Mouse (Mus musculus): ENCODE measurements around the gene Aldh8a1. TPM values are rescaled to one million over a fixed set of nuclear protein-coding genes. Genes with fewer than 3 reads are reported as not detected.

Aldh8a1 gene
- polyA plus RNA-seq, 1 experiment from 2014 or later, result 0.10 TPM

DNA sequence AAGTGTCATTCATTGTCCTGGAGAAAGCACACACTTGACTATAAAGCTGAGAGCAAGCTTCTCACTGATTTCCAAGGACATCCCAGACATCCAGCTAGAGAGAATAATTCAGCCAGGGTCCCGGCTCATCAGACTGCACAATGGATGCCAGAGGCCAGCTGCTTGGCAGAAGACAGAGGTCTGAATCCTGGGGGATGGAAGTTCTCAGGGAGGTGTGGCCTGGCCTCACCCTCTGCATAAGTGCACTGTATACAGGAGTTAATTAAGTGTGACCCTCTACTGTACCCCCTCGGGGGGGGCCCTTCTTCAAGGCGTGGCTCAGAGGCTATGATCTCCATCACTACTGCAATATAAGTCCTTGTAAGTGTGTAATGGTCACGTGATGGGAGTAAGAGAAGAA, 24.2 kb downstream of the Aldh8a1 start:
- ATAC-seq (ENCODE audit: low FRiP score, low read depth), result no peak
- 68% methylated on average over 4 of the region's 4 CpGs for WGBS

DNA sequence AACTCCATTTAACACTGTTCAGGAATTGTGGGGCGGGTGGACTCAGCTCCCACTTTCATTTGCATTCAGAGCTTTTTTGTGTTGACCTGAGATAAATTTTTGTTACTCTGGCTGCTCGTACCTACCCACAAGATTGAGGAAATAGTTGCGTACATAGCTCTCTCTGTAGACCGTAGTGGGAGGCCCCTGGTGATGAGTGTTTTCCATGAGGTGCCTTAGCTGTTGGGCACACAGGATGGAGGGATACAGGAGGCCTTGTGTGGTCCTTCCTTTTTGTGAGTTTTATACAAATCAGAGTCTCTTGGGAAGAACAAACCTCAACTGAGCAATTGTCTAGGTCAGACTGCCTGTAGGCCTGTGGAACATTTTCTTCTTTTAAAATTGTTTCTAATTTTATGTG, 27.7 kb downstream of the Aldh8a1 start:
- H3K4me2 ChIP-seq (replicated peaks), result no peak overlapping the region
- WGBS, result 88% methylated on average over 4 of the region's 4 CpGs
- no peaks in the 10 kb centered on the region for H3K36me3 ChIP-seq
- no peaks in the 10 kb centered on the region for H3K27me3 ChIP-seq (replicated peaks)
- no peak for ATAC-seq (ENCODE audit: low FRiP score, low read depth)
- no peak overlapping the region for H3K4me3 ChIP-seq
- H3K9ac ChIP-seq, result no peak overlapping the region
- no peak overlapping the region for H3K27ac ChIP-seq
- H3K4me1 ChIP-seq, result no peaks in the 10 kb centered on the region
- no peaks in the 10 kb centered on the region for H3K9me3 ChIP-seq

More for the DNA sequence above, 24.2 kb downstream of the Aldh8a1 start:
- no peak overlapping the region for H3K9ac ChIP-seq
- no peak overlapping the region for H3K27ac ChIP-seq
- no peaks in the 10 kb centered on the region for H3K9me3 ChIP-seq
- H3K4me3 ChIP-seq, result no peak overlapping the region
- no peaks in the 10 kb centered on the region for H3K27me3 ChIP-seq (replicated peaks)
- no peaks in the 10 kb centered on the region for H3K36me3 ChIP-seq
- H3K4me2 ChIP-seq (replicated peaks), result no peak overlapping the region
- no peaks in the 10 kb centered on the region for H3K4me1 ChIP-seq

DNA sequence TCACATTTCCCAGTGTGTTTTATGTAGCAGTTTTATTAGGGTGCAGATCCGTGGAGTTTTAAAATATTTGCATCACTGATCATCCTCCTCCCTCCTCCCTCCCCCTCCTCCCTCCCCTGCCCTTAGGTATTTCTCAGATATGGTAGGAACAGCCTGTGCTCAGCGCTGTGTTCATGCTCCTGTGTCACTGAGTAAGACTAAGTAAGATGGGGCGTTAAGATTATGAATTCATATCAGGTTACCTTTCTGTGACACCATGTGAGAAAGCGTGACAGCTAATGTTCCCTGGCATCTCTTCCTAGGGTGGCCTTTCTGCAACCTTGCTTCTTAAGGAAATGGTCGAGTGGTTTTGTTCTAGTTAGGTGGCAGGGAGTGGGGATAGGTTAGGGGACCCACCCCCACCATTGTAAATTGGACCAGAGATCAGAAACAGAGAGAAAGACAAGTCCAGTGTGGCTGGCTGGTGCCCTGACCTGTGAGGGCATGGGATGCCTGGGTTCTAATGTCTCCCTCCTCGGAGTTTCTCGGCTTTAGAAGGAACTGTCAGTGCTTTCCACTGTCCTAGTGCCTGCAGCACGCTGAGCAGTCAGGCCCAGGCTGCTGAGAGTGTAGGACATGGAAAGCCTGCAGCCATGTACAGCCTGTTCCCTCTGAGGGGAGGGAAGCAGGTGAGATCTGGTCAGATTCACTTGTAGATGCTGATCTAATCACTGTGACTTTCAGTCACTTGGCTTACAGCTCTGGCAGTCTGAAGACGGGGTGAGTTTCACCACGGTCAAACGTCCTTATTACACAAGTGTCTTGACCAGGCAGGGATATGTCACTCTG, 28.8 kb downstream of the Aldh8a1 start:
- WGBS, result 85% methylated on average over 11 of the region's 11 CpGs
- no peak overlapping the region for H3K4me3 ChIP-seq
- H3K27ac ChIP-seq, result no peak overlapping the region
- H3K9ac ChIP-seq, result no peak overlapping the region
- no peaks in the 10 kb centered on the region for H3K36me3 ChIP-seq
- H3K9me3 ChIP-seq, result no peaks in the 10 kb centered on the region
- no peak overlapping the region for H3K4me2 ChIP-seq (replicated peaks)
- no peaks in the 10 kb centered on the region for H3K4me1 ChIP-seq
- no peak for ATAC-seq (ENCODE audit: low FRiP score, low read depth)
- H3K27me3 ChIP-seq (replicated peaks), result no peaks in the 10 kb centered on the region

DNA sequence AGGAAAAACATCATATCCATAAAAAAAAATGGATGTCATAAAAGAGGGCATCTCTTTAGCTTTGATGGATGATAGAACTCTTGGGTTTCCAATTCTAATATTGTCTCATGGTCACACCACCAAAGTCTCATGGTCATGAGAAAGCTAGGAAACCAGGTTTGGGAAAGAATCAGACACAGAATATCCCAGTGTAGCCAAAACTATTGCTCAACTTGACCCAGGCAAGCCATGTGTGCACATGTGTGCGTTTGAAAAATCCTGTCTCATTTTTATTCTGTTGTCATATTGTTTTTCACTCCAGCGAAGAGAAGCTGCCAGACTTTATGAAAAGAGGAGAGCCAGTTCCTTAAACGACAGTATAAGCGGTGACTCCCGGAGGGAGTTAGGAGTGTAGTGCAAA, 33.6 kb downstream of the Aldh8a1 start:
- no peak for ATAC-seq (ENCODE audit: low FRiP score, low read depth)
- Histone ChIP-seq H3K4me1 (no peaks in the 10 kb centered on the region), H3K9me3 (no peaks in the 10 kb centered on the region), H3K9ac (no peak overlapping the region), H3K4me2 (replicated peaks) (no peak overlapping the region), H3K27me3 (replicated peaks) (no peaks in the 10 kb centered on the region), H3K36me3 (no peaks in the 10 kb centered on the region), H3K4me3 (no peak overlapping the region), H3K27ac (no peak overlapping the region)
- WGBS, result 86% methylated on average over 5 of the region's 5 CpGs

DNA sequence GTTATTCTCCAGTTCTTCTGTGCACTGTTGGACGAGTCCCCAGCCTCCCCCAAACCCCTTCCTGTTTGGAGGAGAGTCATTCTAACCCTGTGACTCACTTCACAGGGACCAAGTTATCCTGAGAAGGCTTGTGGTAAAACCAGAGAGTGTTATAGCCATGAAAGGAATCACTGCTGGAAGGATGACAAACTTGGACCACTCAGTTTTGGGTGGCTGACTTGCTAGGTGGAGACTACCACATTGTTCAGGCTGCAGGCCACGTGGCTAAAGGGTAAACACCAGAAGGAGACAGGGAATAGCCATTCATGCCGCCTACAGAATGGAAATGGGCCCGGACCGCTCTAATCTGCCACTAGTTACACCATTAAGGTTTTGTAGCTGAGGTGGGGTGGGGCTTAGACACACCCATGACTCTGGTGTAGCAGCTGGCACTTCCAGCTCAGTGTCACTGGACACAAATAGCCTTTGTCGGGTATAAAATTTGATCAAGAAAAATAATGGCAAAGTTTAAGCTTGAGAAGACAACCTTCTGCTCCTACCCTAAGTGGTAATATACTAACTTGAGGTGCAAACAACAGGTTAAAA, 34.6 kb downstream of the Aldh8a1 start:
- Histone ChIP-seq H3K4me3 (no peak overlapping the region), H3K36me3 (no peaks in the 10 kb centered on the region), H3K9me3 (no peaks in the 10 kb centered on the region), H3K9ac (no peak overlapping the region), H3K27ac (no peak overlapping the region), H3K4me2 (replicated peaks) (no peak overlapping the region), H3K4me1 (no peaks in the 10 kb centered on the region), H3K27me3 (replicated peaks) (no peaks in the 10 kb centered on the region)
- 74% methylated on average over 6 of the region's 6 CpGs for WGBS
- no peak for ATAC-seq (ENCODE audit: low FRiP score, low read depth)

DNA sequence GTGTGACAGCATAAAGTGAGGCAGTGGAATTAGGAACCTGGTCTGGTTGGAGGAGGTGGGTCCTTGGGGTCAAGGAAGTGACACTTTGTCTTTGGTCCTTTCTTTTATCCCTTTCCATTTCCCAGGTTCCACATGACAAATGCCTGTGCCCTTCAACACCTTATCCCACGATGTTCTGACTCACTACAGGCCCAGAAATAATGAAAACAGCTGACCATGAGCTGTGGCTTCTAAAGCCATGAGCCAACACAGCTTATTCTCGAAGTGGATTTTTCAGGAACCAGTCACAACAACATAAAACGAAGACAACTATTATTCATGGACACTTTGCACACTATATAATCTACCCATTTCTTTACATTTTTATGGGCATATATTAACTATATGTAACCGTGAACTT, 37.9 kb downstream of the Aldh8a1 start:
- 79% methylated on average over 4 of the region's 4 CpGs for WGBS
- ATAC-seq (ENCODE audit: low FRiP score, low read depth), result no peak

DNA sequence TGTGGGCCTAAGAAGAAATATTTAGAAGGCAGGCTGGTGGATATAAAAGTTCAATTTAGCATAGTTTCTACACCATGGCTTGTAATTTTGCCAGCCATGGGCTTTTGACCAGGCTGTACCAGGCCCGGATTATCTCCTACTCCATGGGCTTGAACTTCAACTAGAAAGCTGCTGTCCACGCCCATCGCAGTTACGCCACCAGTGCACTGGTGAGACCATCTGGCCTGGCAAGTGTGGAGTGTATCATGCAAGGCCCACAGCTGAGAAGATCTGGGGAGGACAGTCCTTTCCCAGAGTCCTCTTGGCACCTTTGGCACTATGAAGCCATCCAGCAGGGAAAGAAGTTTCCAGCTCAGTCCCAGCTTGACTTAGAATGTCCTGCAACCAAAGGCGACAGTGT, 39.1 kb downstream of the Aldh8a1 start:
- no peaks in the 10 kb centered on the region for H3K4me1 ChIP-seq
- 93% methylated on average over 5 of the region's 5 CpGs for WGBS
- no peak for ATAC-seq (ENCODE audit: low FRiP score, low read depth)
- H3K9ac ChIP-seq, result no peak overlapping the region
- H3K9me3 ChIP-seq, result no peaks in the 10 kb centered on the region
- H3K27me3 ChIP-seq (replicated peaks), result no peaks in the 10 kb centered on the region
- H3K4me3 ChIP-seq, result no peak overlapping the region
- H3K4me2 ChIP-seq (replicated peaks), result no peak overlapping the region
- no peaks in the 10 kb centered on the region for H3K36me3 ChIP-seq
- H3K27ac ChIP-seq, result no peak overlapping the region

More for the DNA sequence above, 37.9 kb downstream of the Aldh8a1 start:
- Histone ChIP-seq H3K27me3 (replicated peaks) (no peaks in the 10 kb centered on the region), H3K27ac (no peak overlapping the region), H3K4me3 (no peak overlapping the region), H3K4me1 (no peaks in the 10 kb centered on the region), H3K9ac (no peak overlapping the region), H3K9me3 (no peaks in the 10 kb centered on the region), H3K36me3 (no peaks in the 10 kb centered on the region), H3K4me2 (replicated peaks) (no peak overlapping the region)

DNA sequence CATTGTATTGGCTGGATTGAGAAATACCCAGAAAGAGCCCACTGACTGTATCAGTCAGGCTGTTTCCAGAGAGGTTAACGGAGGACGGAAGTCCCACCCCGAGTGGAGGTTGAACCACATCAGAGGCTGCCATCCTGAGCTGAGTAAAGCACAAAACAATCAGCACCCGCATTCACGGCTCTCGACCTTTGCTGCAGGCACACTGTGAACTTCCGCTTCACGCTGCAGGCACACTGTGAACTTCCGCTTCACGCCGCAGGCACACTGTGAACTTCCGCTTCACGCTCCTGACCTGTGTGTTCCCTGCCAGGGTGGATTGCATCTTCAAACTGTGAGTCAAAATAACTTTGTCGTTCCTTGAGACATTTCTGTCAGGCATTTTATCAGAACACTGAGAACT, 42.1 kb downstream of the Aldh8a1 start:
- ATAC-seq (ENCODE audit: low FRiP score, low read depth), result no peak
- no peaks in the 10 kb centered on the region for H3K9me3 ChIP-seq
- H3K9ac ChIP-seq, result no peak overlapping the region
- no peak overlapping the region for H3K4me3 ChIP-seq
- no peak overlapping the region for H3K27ac ChIP-seq
- no peaks in the 10 kb centered on the region for H3K36me3 ChIP-seq
- no peaks in the 10 kb centered on the region for H3K4me1 ChIP-seq
- no peaks in the 10 kb centered on the region for H3K27me3 ChIP-seq (replicated peaks)
- H3K4me2 ChIP-seq (replicated peaks), result no peak overlapping the region
- WGBS, result 83% methylated on average over 14 of the region's 14 CpGs

DNA sequence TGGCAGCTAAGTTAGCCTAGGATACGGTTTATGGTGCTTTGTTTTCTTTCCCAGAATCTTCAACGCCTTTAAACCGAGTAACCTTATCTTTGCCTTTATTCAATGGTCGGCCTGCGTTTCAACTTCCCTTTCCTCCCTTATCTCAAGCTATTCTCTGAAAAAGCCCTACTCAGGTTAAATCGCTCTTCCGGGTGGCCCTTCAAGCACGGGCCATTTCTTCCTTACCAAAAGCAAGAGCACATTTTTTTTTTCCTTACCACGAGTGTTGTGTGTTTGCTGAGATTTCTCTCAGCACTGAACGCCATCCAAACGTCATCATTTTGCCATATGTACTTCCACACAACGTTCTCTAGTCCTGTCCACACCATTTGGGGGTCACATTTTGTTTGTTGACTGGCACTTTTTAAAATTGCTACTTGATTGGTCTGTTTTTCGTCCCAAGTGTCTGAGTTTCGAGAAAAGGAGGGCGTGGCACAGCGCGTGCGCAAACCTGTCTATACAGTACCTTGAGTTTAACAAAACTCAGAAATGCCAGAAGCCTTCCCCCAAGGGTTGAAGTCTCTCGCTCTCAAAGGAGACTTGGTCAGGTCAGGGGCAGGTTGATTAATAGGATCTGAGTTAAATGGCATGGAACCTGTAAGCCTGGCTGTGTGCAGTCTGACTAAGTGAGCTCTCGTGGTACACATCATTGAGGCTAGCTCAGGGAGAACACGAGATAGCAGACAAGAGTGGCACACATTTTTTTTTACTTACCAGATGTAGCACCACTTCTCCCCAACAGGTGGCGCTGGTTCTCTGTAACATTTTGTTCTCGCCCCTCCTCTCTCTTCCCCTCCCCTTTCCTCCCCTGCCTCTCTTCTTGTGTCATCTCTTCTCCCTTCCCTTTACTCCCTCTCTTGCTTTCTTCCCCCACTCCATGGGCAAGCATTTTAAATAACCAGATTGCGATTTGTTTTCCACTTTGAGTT, 43.6 kb downstream of the Aldh8a1 start:
- H3K36me3 ChIP-seq, result no peaks in the 10 kb centered on the region

DNA sequence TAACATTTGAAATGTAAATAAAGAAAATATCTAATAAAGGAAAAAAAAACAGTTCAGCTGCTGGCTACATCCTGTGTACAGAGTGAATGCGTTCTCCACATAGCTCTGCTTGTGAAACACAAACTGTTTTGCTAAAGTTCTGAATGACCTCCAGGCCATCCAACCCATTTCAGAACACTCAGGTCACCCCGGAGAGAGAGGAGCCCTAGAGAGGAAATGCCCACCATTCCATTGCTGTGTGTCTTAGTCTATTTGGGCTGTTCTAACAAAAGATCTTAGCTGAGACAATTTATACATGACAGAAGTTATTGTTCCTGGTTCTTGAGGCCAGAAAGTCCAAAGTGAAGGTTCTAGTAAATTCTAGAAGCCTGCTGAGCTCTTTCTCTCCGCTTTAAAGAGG, 49.4 kb downstream of the Aldh8a1 start:
- no peaks in the 10 kb centered on the region for H3K9me3 ChIP-seq
- H3K4me1 ChIP-seq, result no peaks in the 10 kb centered on the region
- H3K4me2 ChIP-seq (replicated peaks), result no peak overlapping the region
- H3K4me3 ChIP-seq, result no peak overlapping the region
- H3K27ac ChIP-seq, result no peak overlapping the region
- WGBS, result 67% methylated on average over 3 of the region's 3 CpGs
- no peak for ATAC-seq (ENCODE audit: low FRiP score, low read depth)
- H3K27me3 ChIP-seq (replicated peaks), result no peaks in the 10 kb centered on the region
- no peaks in the 10 kb centered on the region for H3K36me3 ChIP-seq
- H3K9ac ChIP-seq, result no peak overlapping the region

More for the DNA sequence above, 43.6 kb downstream of the Aldh8a1 start:
- Histone ChIP-seq H3K9me3 (no peaks in the 10 kb centered on the region), H3K27ac (no peak overlapping the region), H3K27me3 (replicated peaks) (no peaks in the 10 kb centered on the region), H3K4me2 (replicated peaks) (no peak overlapping the region), H3K4me1 (no peaks in the 10 kb centered on the region), H3K9ac (no peak overlapping the region), H3K4me3 (no peak overlapping the region)
- ATAC-seq (ENCODE audit: low FRiP score, low read depth), result no peak
- 77% methylated on average over 24 of the region's 24 CpGs for WGBS

DNA sequence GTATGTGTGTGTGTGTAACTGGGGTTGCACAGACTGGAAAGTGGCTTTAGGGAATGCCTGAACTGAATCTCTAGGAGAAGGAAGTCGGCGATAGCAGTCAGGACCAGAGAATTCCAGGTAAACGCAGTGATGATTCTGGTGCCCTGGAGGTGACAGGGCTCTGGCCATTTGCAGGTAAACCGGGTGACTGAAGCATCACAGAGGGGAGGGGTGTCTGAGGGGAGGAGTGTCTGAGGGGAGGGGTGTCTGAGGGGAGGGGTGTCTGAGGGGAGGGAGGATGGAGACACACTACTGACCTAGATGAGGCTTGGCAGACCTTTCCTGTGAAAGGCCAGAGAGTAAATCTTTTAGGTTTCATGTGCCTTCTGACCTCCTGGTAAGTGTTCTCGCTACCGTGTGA, 50.9 kb downstream of the Aldh8a1 start:
- Histone ChIP-seq H3K4me3 (no peak overlapping the region), H3K4me1 (no peaks in the 10 kb centered on the region), H3K36me3 (no peaks in the 10 kb centered on the region), H3K27ac (no peak overlapping the region), H3K9me3 (no peaks in the 10 kb centered on the region), H3K4me2 (replicated peaks) (no peak overlapping the region), H3K27me3 (replicated peaks) (no peaks in the 10 kb centered on the region), H3K9ac (no peak overlapping the region)
- no peak for ATAC-seq (ENCODE audit: low FRiP score, low read depth)
- 72% methylated on average over 6 of the region's 6 CpGs for WGBS

DNA sequence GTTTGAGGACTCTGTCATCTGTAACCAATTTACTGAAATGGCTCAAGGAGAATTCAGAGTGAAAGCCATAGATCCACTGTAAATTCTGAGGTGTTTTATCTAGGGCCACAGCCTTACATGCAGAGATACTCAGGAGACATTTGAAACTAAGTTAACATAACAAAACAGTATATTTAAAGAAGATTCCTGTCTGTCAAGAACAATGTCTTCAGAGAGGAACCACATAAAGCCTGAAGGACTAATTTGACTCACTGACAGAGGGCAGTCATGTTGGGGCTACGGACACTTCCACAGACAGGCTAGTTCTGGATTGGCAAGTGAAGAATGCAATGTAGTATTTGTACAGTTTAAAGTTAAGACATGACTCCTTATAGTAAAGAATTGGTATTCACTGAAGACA, 62.2 kb downstream of the Aldh8a1 start:
- H3K4me1 ChIP-seq, result no peaks in the 10 kb centered on the region
- no peaks in the 10 kb centered on the region for H3K27me3 ChIP-seq (replicated peaks)
- H3K36me3 ChIP-seq, result no peaks in the 10 kb centered on the region
- H3K4me2 ChIP-seq (replicated peaks), result no peak overlapping the region
- H3K9me3 ChIP-seq, result no peaks in the 10 kb centered on the region
- no peak overlapping the region for H3K4me3 ChIP-seq
- no peak for ATAC-seq (ENCODE audit: low FRiP score, low read depth)
- no peak overlapping the region for H3K9ac ChIP-seq
- 91% methylated on average over 1 of the region's 1 CpGs for WGBS
- no peak overlapping the region for H3K27ac ChIP-seq
